Mouse (Mus musculus) kidney, postnatal 0 days (tissue): Measurements from ENCODE around the gene Dnajc17. TPM values are rescaled to one million over a fixed set of nuclear protein-coding genes. Genes with fewer than 3 reads are reported as not detected.
A peak's percentile ranks its signal among the peaks of the same experiment; 100 is the strongest.

Experiments
- ATAC-seq: fragments of 200-750 bp; cut with Nextera tagmentation; replicated peaks from 2 replicates; pipeline ENCODE4 v1.8.0; 2017; ENCODE audit warnings: low read depth, moderate number of reproducible peaks, moderate TSS enrichment, moderate library complexity; ENCODE audit not compliant: low FRiP score
- DNase-seq: peaks from one replicate; pipeline ENCODE4 v3.0.0-alpha.2; 2016; ENCODE audit warnings: low spot score
- H3K27ac ChIP-seq: fragments of 300-500 bp; sonication (generic); 2 replicates; pipeline ENCODE4 v1.5.1; 2014; ENCODE audit warnings: mild to moderate bottlenecking
- H3K27me3 ChIP-seq: fragments of 300-500 bp; sonication (generic); 2 replicates; pipeline ENCODE4 v1.6.1; 2014; ENCODE audit warnings: low read length, mixed read lengths; ENCODE audit not compliant: insufficient read depth
- H3K36me3 ChIP-seq: fragments of 300-500 bp; sonication (generic); 2 replicates; pipeline ENCODE4 v1.6.1; 2014; ENCODE audit warnings: low read length, mixed read lengths; ENCODE audit not compliant: insufficient read depth
- H3K4me1 ChIP-seq: fragments of 300-500 bp; sonication (generic); replicated peaks from 2 replicates; pipeline ENCODE4 v1.6.1; 2014; ENCODE audit warnings: antibody characterized with exemption, low read length, mixed read lengths; ENCODE audit not compliant: insufficient read depth
- H3K4me2 ChIP-seq: fragments of 300-500 bp; sonication (generic); 2 replicates; pipeline ENCODE4 v1.6.1; 2014; ENCODE audit warnings: mild to moderate bottlenecking, low read length, moderate library complexity, mixed read lengths
- H3K4me3 ChIP-seq: fragments of 300-500 bp; sonication (generic); replicated peaks from 2 replicates; pipeline ENCODE4 v1.5.1; 2014; ENCODE audit warnings: low read depth, low read length
- H3K9ac ChIP-seq: fragments of 300-500 bp; sonication (generic); 2 replicates; pipeline ENCODE4 v1.6.1; 2014; ENCODE audit warnings: low read depth, low read length
- H3K9me3 ChIP-seq: fragments of 300-500 bp; sonication (generic); replicated peaks from 2 replicates; pipeline ENCODE4 v1.6.1; 2016; ENCODE audit warnings: low read length, inconsistent platforms, mixed read lengths
- CTCF ChIP-seq: IDR thresholded peaks from 2 replicates; pipeline ENCODE4 v1.5.1; 2016; ENCODE audit warnings: antibody characterized with exemption, low read depth, mild to moderate bottlenecking, moderate library complexity
- WGBS: fragments of 180-500 bp; shearing (Covaris S2); extraction: QIAGEN DNeasy Blood & Tissue Kit; methylation state at CpG from one replicate; pipeline ENCODE4 v1.1.7; 2014; 5-methylcytosine and 5-hydroxymethylcytosine counted together
- polyA plus RNA-seq: library from polyadenylated mRNA; unstranded; fragments of >200 nt; fragmentation: Nextera tagmentation; extraction: Ambion mirVana; gene quantifications from 2 replicates; pipeline ENCODE4 v1.2.1, GENCODE M21; 2015

The Dnajc17 gene
- polyA plus RNA-seq, 1 experiment from 2014 or later = 15.1 TPM

DNA sequence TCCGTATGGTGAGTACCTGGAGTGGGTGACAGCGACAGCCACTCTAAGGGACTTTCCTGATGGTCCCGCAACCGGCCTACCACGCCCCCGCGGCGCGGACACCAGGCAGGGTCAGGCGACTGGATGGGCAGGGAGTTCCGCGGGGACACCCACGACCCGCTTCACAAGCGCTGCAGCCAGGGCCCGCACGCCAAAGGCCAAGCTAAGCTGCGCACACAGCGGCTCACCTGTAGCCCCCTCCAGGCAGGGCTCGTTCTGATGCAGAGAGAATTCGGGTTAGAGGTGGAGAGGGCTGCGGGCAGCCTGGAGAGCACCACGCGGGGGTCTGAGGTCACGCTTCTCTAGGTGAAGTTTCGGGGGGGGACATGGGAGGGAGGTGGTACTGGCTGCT is 40.7 kb downstream of the Dnajc17 start:
- 4% methylated on average over 26 of the region's 26 CpGs for WGBS
- no peak for TF ChIP-seq CTCF
- ATAC-seq = no peak; the same call in 1 of the 2 replicates

DNA sequence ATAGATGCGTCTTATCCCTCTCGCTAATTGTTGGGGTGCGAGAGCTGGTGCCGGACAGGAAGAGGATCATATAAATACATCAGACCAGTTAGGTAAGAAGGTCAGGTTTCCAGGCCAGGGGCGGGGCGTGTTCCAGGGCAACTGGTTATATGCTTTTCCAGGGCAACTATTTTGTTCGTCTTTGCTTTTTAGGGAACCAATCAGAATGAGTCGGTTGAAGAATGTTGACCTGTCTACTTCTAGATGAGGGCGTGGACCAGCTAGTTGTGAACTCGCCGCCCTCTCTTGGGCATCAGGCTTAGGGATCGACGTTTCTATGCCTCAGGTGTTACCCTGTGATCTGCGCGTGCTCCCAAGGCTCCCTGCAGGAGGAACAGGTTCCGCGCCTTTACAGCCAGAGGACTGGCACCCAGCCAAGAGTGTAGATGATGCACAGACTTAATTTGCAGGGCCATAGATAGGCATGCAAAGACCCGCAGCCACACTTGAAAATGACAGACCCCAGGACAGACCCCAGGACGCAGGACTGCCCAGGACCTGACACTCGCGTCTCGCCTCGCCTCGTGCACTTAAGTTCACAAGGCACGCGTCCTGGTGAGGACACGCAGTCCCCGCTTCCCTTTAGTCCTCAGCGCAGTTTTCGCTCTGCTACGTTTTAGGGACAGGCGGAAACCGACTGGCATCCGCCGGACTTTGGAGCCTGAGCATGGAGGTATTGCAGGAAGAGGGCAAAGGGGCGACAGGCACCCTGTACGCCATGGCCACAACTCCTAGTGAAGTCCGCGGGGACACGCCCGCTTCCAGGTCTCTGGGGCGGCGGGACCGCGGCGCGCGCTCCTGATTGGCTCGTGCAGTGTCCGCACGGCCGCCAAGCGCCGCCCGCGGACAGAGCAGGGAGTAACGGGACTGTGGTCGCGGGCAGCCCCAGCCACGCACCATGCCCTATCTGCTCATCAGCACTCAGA is 41.4 kb downstream of the Dnajc17 start, which contains the start of gene Gchfr:
TSS of gene Gchfr (plus strand) at position 873 of the 965 bp plus-strand sequence.
- Histone ChIP-seq H3K9me3 (no peaks in the 10 kb centered on the region), H3K36me3 (no peaks in the 10 kb centered on the region), H3K4me1 (peaks cover 11% of the 10 kb centered on the region; the same call in 1 of the 2 replicates), H3K9ac (peak within 1 kb of the TSS; percentile 49), H3K4me3 (peak within 1 kb of the TSS; percentile 46), H3K4me2 (peak within 1 kb of the TSS; percentile 98), H3K27ac (no peak within 1 kb of the TSS), H3K27me3 (no peaks in the 10 kb centered on the region)
- ATAC-seq (peak; percentile 91), DNase-seq (peak; percentile 77)
- WGBS = under 1% methylated on average over 60 of the region's 60 CpGs
- TF ChIP-seq CTCF = peak; percentile 33; the same call in 1 of the 2 replicates

More for the DNA sequence above, 40.7 kb downstream of the Dnajc17 start:
- no peak for DNase-seq
- Histone ChIP-seq H3K9me3 (no peaks in the 10 kb centered on the region), H3K27me3 (no peaks in the 10 kb centered on the region), H3K27ac (no peak overlapping the region), H3K4me1 (peaks cover 16% of the 10 kb centered on the region; the same call in 1 of the 2 replicates), H3K36me3 (no peaks in the 10 kb centered on the region), H3K4me3 (peak overlapping the region; percentile 46), H3K4me2 (peak overlapping the region; percentile 98), H3K9ac (peak overlapping the region; percentile 49)

DNA sequence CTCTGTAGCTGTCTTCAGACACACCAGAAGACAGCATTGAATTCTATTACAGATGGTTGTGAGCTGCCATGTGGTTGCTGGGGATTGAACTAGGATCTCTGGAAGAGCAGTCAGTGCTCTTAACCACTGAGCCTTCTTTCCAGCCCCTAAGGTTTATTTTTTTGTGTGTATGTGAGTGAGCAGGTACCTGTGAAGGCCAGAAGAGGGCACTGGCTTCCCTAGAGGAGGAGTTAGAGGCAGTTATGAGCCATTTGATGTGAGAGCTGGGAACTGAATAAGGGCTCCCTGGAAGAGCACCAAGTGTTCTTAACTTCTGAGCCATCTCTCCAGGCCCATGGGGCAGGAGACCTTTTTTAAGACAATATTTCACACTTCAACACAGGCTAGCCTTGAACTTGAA is 43.2 kb downstream of the Dnajc17 start:
- H3K9me3 ChIP-seq = no peaks in the 10 kb centered on the region
- H3K27ac ChIP-seq = no peak overlapping the region
- no peaks in the 10 kb centered on the region for H3K36me3 ChIP-seq
- no peak for DNase-seq
- no peak overlapping the region for H3K4me2 ChIP-seq
- peak; percentile 21; the same call in 1 of the 2 replicates for TF ChIP-seq CTCF
- H3K27me3 ChIP-seq = no peaks in the 10 kb centered on the region
- no peak overlapping the region for H3K9ac ChIP-seq
- H3K4me1 ChIP-seq = peaks cover 11% of the 10 kb centered on the region; the same call in 1 of the 2 replicates
- H3K4me3 ChIP-seq = no peak overlapping the region
- ATAC-seq = no peak

DNA sequence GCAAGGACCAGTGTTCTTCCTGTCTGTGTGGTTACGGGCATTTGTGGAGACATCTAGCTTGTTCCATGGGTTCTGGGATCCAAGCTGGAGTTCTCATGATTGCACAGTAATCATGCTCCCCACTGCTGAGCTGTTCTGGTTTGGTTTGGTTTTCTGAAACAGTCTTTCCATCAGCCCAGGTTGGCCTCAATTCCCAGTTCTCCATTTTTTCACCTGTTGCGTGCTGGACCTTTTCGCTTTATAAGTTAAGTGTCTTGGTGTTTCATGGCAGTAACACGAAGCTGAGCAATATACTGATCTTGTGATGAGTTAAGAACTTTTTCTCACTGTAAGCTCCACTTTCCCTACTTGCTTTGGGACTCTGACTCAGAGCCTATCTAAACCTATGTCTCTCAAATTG is 44.6 kb downstream of the Dnajc17 start:
- ATAC-seq = no peak
- Histone ChIP-seq H3K4me1 (peaks cover 11% of the 10 kb centered on the region; the same call in 1 of the 2 replicates), H3K27ac (no peak overlapping the region), H3K4me2 (no peak overlapping the region), H3K9ac (no peak overlapping the region), H3K4me3 (no peak overlapping the region), H3K36me3 (no peaks in the 10 kb centered on the region), H3K27me3 (no peaks in the 10 kb centered on the region), H3K9me3 (no peaks in the 10 kb centered on the region)
- no peak for TF ChIP-seq CTCF
- 84% methylated on average over 4 of the region's 4 CpGs for WGBS
- DNase-seq = no peak

DNA sequence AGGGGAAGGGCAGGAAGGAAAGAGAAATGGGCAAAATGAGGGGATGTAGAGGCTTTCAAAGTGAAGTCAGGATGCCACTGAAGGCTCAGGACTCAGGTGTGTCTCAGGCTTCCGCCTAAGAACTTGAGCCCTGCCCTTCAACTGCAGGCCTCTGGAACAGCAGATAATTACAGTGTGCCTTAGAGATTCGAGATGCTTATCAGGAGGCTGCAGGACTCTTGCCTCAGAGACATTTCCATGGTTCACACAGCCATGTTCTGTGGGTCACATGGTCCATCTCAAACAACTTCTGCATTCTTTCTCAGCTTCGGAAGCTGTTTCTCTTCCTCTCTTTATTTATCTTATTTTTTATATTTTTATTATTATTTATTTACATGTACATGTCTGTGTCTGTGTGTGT is 45.5 kb downstream of the Dnajc17 start:
- H3K27ac ChIP-seq = no peak overlapping the region
- H3K27me3 ChIP-seq = no peaks in the 10 kb centered on the region
- H3K36me3 ChIP-seq = no peaks in the 10 kb centered on the region
- ATAC-seq (no peak), DNase-seq (no peak)
- H3K4me2 ChIP-seq = no peak overlapping the region
- H3K9ac ChIP-seq = no peak overlapping the region
- H3K4me3 ChIP-seq = no peak overlapping the region
- H3K4me1 ChIP-seq = peaks cover 10% of the 10 kb centered on the region; the same call in 1 of the 2 replicates
- H3K9me3 ChIP-seq = no peaks in the 10 kb centered on the region
- WGBS = 64% methylated on average over 3 of the region's 3 CpGs
- no peak for TF ChIP-seq CTCF

DNA sequence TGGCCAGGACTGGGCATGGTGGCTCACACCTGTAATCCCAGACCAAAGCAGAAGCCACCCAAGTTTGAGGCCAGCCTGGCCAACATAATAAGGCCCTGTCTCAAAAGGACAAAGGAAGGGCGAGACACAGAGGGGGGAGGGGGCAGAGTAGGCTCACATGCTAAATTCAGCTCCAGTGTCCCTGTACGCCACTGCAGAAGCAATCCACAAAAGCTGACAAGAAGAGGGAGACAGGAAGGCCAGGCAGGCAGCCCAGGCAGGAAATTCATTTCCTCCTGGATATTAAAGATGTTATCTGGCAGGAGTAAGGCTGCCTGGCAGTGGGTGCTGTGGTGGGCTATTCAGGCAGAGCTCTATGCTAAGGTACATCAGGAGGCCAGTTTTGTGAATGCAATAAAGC is 47.3 kb downstream of the Dnajc17 start:
- no peaks in the 10 kb centered on the region for H3K36me3 ChIP-seq
- H3K9ac ChIP-seq = no peak overlapping the region
- H3K4me2 ChIP-seq = no peak overlapping the region
- H3K9me3 ChIP-seq = no peaks in the 10 kb centered on the region
- 0 out of 2 replicates have a peak overlapping the region, but pooled peaks have one; percentile 13 for H3K27ac ChIP-seq
- H3K27me3 ChIP-seq = no peaks in the 10 kb centered on the region
- WGBS = 32% methylated on average over 2 of the region's 2 CpGs
- H3K4me3 ChIP-seq = no peak overlapping the region
- peak; percentile 52 for DNase-seq
- no peak for ATAC-seq
- TF ChIP-seq CTCF = no peak
- 0 out of 2 replicates have a peak, but pooled peaks cover 4% of the 10 kb centered on the region for H3K4me1 ChIP-seq
